Mouse (Mus musculus): ENCODE measurements around the gene Lhb. TPM values are rescaled to one million over a fixed set of nuclear protein-coding genes. Genes with fewer than 3 reads are reported as not detected.

Gene Lhb
- polyA plus RNA-seq, 1 experiment from 2014 or later, result 0.45 TPM

- Histone ChIP-seq H3K27me3 (replicated peaks) (peaks cover 64% of the 10 kb centered on the region), H3K4me3 (peak within 1 kb of the TSS; percentile 35), H3K4me1 (peaks cover 9% of the 10 kb centered on the region), H3K9ac (no peak within 1 kb of the TSS), H3K9me3 (no peaks in the 10 kb centered on the region), H3K36me3 (replicated peaks) (no peaks in the 10 kb centered on the region), H3K27ac (no peak within 1 kb of the TSS), H3K4me2 (peak within 1 kb of the TSS; percentile 51)
- WGBS, result 11% methylated on average over 28 of the region's 28 CpGs
- ATAC-seq (replicated peaks), result no peak
Measured at GRCm38 (mm10) chr7:45405091-45406075, 15.2 kb upstream of the Lhb start, which contains the start of gene Kcna7. TSS of gene Kcna7 (plus strand) at chr7:45405653.

GRCm38 (mm10) chr7:45406157-45407156 is 14.2 kb upstream of the Lhb start:
- Histone ChIP-seq H3K4me2 (peak overlapping the region; percentile 51), H3K36me3 (replicated peaks) (no peaks in the 10 kb centered on the region), H3K27me3 (replicated peaks) (peaks cover 74% of the 10 kb centered on the region), H3K4me1 (peaks cover 9% of the 10 kb centered on the region), H3K27ac (no peak overlapping the region), H3K4me3 (peak overlapping the region; percentile 35), H3K9me3 (no peaks in the 10 kb centered on the region), H3K9ac (no peak overlapping the region)
- 3% methylated on average over 111 of the region's 114 CpGs for WGBS
- ATAC-seq (replicated peaks), result no peak

- WGBS, result 79% methylated on average over 10 of the region's 10 CpGs
- Histone ChIP-seq H3K4me2 (no peak overlapping the region), H3K4me3 (no peak overlapping the region), H3K27ac (no peak overlapping the region), H3K27me3 (replicated peaks) (peaks cover 78% of the 10 kb centered on the region), H3K9me3 (no peaks in the 10 kb centered on the region), H3K9ac (no peak overlapping the region), H3K36me3 (replicated peaks) (no peaks in the 10 kb centered on the region), H3K4me1 (peaks cover 9% of the 10 kb centered on the region)
- no peak for ATAC-seq (replicated peaks)
Measured at GRCm38 (mm10) chr7:45407836-45408235, 12.8 kb upstream of the Lhb start.

DNA sequence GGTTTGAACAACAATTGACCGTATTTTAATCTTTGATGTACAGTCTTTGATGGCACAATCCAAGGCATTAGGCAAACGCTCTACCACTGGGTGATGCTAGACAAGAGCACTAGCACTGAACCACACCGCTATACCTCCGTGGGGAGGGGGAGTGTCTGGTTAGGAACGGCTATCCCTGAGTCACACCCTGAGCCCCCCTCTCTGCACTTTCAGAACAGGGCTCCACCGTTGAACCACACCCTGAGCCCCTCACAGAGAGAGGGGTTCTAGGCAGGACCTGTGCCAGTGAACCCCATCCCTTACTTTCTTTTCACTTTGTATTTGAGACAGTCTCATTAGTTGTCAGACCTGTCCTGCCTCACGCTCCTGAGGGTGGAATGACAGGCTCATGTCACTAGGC is 12.3 kb upstream of the Lhb start:
- WGBS, result 72% methylated on average over 7 of the region's 7 CpGs
- Histone ChIP-seq H3K36me3 (replicated peaks) (no peaks in the 10 kb centered on the region), H3K9ac (no peak overlapping the region), H3K4me2 (no peak overlapping the region), H3K4me1 (peaks cover 10% of the 10 kb centered on the region), H3K27ac (no peak overlapping the region), H3K9me3 (no peaks in the 10 kb centered on the region), H3K27me3 (replicated peaks) (peaks cover 84% of the 10 kb centered on the region), H3K4me3 (no peak overlapping the region)
- no peak for ATAC-seq (replicated peaks)

DNA sequence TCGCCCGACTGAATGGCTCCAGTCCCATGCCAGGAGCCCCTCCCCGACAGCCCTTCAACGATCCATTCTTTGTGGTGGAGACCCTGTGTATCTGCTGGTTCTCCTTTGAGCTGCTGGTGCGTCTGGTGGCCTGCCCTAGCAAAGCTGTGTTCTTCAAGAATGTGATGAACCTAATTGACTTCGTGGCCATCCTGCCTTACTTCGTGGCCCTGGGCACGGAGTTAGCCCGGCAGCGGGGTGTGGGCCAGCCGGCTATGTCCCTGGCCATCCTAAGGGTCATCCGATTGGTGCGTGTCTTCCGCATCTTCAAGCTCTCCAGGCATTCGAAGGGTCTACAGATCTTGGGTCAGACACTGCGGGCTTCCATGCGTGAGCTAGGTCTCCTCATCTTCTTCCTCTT is 11.7 kb upstream of the Lhb start:
- Histone ChIP-seq H3K9me3 (no peaks in the 10 kb centered on the region), H3K4me2 (no peak overlapping the region), H3K9ac (no peak overlapping the region), H3K4me1 (peaks cover 16% of the 10 kb centered on the region), H3K27me3 (replicated peaks) (peaks cover 90% of the 10 kb centered on the region), H3K4me3 (no peak overlapping the region), H3K36me3 (replicated peaks) (no peaks in the 10 kb centered on the region), H3K27ac (no peak overlapping the region)
- no peak for ATAC-seq (replicated peaks)
- 86% methylated on average over 17 of the region's 17 CpGs for WGBS

DNA sequence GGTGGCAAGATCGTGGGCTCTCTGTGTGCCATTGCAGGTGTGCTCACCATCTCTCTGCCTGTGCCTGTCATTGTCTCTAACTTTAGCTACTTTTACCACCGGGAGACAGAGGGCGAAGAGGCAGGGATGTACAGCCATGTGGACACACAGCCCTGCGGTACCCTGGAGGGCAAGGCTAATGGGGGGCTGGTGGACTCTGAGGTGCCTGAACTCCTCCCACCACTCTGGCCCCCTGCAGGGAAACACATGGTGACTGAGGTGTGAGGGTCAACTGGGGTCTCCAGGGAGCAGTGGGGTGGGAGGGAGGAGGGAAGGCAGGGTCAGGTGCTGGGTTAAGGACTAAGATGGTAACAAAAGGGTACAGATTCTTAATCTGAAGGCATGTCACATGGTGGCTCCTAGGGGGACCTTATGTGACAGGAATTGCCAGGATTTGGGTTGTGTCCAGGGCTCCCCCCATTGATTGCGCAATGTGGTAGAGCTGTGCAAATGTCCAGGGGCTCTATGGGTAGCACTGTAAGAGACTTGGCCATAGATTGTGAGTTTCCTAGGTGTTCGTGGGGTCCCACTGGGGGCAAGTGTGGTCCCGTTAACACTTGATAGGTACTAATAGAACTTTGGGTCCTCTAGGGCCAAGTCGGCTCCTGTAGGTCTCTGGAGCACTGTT is 11.0 kb upstream of the Lhb start:
- H3K4me2 ChIP-seq, result no peak overlapping the region
- no peaks in the 10 kb centered on the region for H3K36me3 ChIP-seq (replicated peaks)
- no peak overlapping the region for H3K9ac ChIP-seq
- WGBS, result 85% methylated on average over 8 of the region's 8 CpGs
- H3K27me3 ChIP-seq (replicated peaks), result peaks cover 96% of the 10 kb centered on the region
- no peak overlapping the region for H3K4me3 ChIP-seq
- ATAC-seq (replicated peaks), result no peak
- no peaks in the 10 kb centered on the region for H3K9me3 ChIP-seq
- peaks cover 20% of the 10 kb centered on the region for H3K4me1 ChIP-seq
- H3K27ac ChIP-seq, result no peak overlapping the region

- Histone ChIP-seq H3K4me2 (no peak overlapping the region), H3K27ac (no peak overlapping the region), H3K4me1 (peaks cover 11% of the 10 kb centered on the region), H3K9me3 (no peaks in the 10 kb centered on the region), H3K4me3 (no peak overlapping the region), H3K27me3 (replicated peaks) (peaks cover 95% of the 10 kb centered on the region), H3K9ac (no peak overlapping the region), H3K36me3 (replicated peaks) (no peaks in the 10 kb centered on the region)
- 90% methylated on average over 2 of the region's 2 CpGs for WGBS
- ATAC-seq (replicated peaks), result no peak
Measured at GRCm38 (mm10) chr7:45412421-45412820, 8.2 kb upstream of the Lhb start.

- Histone ChIP-seq H3K9me3 (no peaks in the 10 kb centered on the region), H3K27ac (no peak within 1 kb of the TSS), H3K4me3 (peak within 1 kb of the TSS; percentile 44), H3K4me1 (peaks cover 11% of the 10 kb centered on the region), H3K36me3 (replicated peaks) (no peaks in the 10 kb centered on the region), H3K27me3 (replicated peaks) (peaks cover 95% of the 10 kb centered on the region), H3K4me2 (peak within 1 kb of the TSS; percentile 88), H3K9ac (peak within 1 kb of the TSS; percentile 46)
- ATAC-seq (replicated peaks), result peak; percentile 62
- 3% methylated on average over 35 of the region's 45 CpGs for WGBS
Measured at GRCm38 (mm10) chr7:45413113-45413863, 7.3 kb upstream of the Lhb start, which contains the start of gene Ntf5. TSS of gene Ntf5 (plus strand) at chr7:45413695.

DNA sequence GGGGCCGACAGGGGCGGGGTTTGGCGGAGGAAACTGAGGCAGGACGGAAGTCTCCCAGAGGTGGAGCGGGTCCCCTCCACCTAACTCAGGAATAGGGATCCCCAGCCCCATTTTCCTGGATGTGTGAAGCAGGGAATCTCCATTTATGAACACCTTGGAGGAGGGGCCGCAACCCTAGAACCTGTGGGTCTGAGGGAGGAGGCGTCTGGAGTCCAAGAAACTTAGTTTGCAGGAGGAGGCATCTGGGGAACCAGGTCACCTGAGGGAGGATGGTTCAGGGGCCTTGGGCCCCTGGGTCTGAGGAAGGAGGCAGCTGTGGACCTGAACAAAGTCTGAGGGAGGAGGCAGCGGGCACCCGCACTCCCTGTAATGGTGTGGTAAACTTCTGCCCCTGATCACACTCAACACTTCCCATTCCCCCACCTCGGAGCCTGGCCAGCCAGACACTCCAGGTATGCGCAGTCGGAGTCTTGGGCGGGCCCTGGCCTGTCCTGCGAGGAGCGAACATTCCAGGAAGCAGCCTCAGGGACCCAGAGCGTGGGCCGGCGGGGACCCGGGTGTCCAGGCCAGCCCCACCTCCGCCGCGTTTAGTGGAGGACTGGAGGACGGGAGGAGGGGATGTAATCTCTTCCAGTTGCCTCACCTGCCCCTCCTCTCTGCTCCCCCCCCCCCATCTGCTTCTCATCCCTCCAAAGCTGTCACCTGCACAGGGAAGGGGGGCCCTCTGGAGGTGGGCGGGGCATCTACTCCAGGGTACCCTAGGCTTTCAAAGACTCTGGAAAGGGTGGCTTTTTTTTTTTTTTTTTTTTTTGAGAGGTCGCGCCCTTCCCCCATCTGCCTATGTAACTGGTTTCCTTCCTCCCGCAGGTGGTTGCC is 6.5 kb upstream of the Lhb start:
- peak; percentile 51 for ATAC-seq (replicated peaks)
- Histone ChIP-seq H3K9me3 (no peaks in the 10 kb centered on the region), H3K9ac (peak overlapping the region; percentile 46), H3K27me3 (replicated peaks) (peaks cover 95% of the 10 kb centered on the region), H3K4me3 (peak overlapping the region; percentile 44), H3K4me2 (peak overlapping the region; percentile 88), H3K36me3 (replicated peaks) (no peaks in the 10 kb centered on the region), H3K4me1 (peaks cover 11% of the 10 kb centered on the region), H3K27ac (no peak overlapping the region)
- WGBS, result 2% methylated on average over 26 of the region's 27 CpGs

DNA sequence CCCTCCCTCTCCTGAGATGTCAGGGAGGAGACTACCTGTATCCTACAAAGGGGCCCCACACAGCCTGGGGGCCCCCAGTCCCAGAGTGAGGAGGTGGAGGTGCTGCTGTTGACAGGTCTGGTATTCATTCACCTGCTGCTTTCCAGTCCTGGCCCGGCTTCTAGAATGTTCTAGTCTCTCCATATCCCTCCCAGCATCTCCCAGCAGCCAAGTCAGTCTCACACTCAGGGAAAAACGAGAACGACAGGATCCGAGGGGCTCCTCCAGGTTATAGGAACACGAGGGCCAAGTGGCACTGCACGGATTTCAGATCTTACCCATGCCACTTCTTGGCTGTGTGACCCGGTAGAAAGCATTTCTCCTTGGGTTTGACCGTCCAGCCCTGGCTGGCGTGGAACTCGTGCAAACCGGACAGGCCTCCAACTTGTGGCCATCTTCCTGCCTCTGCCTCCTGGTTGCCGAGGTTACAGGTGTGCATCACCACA is 5.8 kb upstream of the Lhb start:
- Histone ChIP-seq H3K4me3 (no peak overlapping the region), H3K4me2 (no peak overlapping the region), H3K36me3 (replicated peaks) (no peaks in the 10 kb centered on the region), H3K27ac (no peak overlapping the region), H3K9me3 (no peaks in the 10 kb centered on the region), H3K27me3 (replicated peaks) (peaks cover 94% of the 10 kb centered on the region), H3K9ac (no peak overlapping the region), H3K4me1 (peaks cover 11% of the 10 kb centered on the region)
- ATAC-seq (replicated peaks), result no peak
- 38% methylated on average over 12 of the region's 12 CpGs for WGBS

Data from midbrain, embryonic 15.5 days (tissue).